Comparison of ENCODE assay signal across 8 mouse cellular contexts in the genomic region with DNA sequence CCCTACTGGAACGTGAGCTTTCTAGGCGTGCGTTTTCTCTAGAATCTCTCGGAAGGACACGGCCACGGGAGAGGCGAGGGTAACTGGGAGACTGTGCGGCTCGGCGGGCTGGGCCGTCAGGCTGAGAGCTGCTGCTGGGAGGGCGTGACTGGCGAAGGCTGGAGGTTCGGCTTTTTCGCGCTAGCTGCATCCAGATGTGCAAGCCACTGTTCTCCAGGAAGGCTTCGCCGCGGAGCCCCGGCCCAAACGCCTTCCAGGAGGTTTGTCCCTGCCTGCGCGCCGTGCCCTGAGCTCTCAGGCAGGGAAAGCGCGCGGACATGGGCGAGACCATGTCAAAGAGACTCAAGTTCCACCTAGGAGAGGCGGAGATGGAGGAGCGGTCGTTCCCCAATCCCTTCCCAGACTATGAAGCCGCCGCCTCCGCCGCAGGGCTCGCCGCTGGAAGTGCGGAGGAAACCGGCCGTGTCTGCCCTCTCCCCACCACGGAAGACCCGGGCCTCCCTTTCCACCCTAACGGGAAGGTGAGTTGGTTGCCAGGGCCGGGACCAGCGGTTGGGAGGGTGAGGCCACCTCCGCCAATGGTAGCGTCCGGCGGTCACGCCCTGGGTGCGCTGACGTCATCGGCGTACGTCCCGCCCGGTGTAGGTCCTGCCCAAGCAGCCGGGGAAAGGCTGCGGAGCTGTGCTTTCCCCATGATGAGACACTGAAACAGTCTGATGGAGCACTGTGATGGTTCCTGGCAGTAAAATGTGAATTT. TPM values are rescaled to one million over a fixed set of nuclear protein-coding genes. Genes with fewer than 3 reads are reported as not detected.
DNase-seq lines count a peak whose midpoint lies in the region; ATAC-seq lines count a peak whose summit lies in the region.

No protein-coding gene starts in this region.

- H3K9ac ChIP-seq in heart, embryonic 13.5 days: peak overlapping the region; percentile 94
- peak overlapping the region; percentile 86 for H3K9ac ChIP-seq in liver, embryonic 12.5 days
- peak overlapping the region; percentile 90 for H3K9ac ChIP-seq in stomach, embryonic 15.5 days

- no peaks in the 10 kb centered on the region for H3K4me1 ChIP-seq in brown adipose tissue, adult 24 weeks (ENCODE audit: control insufficient read depth, insufficient read depth, insufficient read length, low read length)
- peaks cover 13% of the 10 kb centered on the region for H3K4me1 ChIP-seq in heart, embryonic 13.5 days
- peaks cover 27% of the 10 kb centered on the region for H3K4me1 ChIP-seq in liver, embryonic 12.5 days
- peaks cover 4% of the 10 kb centered on the region; the same call in 1 of the 2 replicates for H3K4me1 ChIP-seq in stomach, embryonic 15.5 days

- WGBS in heart, embryonic 13.5 days: under 1% methylated on average over 58 of the region's 59 CpGs
- under 1% methylated on average over 59 of the region's 59 CpGs for WGBS in liver, embryonic 12.5 days (ENCODE audit: insufficient replicate concordance)
- WGBS in stomach, embryonic 15.5 days: under 1% methylated on average over 59 of the region's 59 CpGs

- no peaks in the 10 kb centered on the region for H3K36me3 ChIP-seq in heart, embryonic 13.5 days
- H3K36me3 ChIP-seq in liver, embryonic 12.5 days: no peaks in the 10 kb centered on the region
- no peaks in the 10 kb centered on the region for H3K36me3 ChIP-seq in stomach, embryonic 15.5 days

- peak; percentile 97 for DNase-seq in CD4-positive, CD25-positive, alpha-beta regulatory T cell, adult 2 months (ENCODE audit: low read depth, low spot score)
- DNase-seq in fat pad, adult 2 months (ENCODE audit: extremely low read depth, low read depth, low spot score): peak; percentile 43
- DNase-seq in kidney, postnatal 10 days: peak; percentile 98
- peak; percentile 92 to 94 for DNase-seq in natural killer cell, adult 2 months (ENCODE audit: low spot score in 2 of 2)

- peak overlapping the region; percentile 96 for H3K4me3 ChIP-seq in brown adipose tissue, adult 24 weeks (ENCODE audit: insufficient read depth, low read depth, low read length)
- H3K4me3 ChIP-seq in heart, embryonic 13.5 days: peak overlapping the region; percentile 87
- H3K4me3 ChIP-seq in liver, embryonic 12.5 days: peak overlapping the region; percentile 81
- H3K4me3 ChIP-seq in stomach, embryonic 15.5 days (replicated peaks): peak overlapping the region; percentile 83

- peak overlapping the region; percentile 82 for H3K4me2 ChIP-seq in heart, embryonic 13.5 days
- H3K4me2 ChIP-seq in liver, embryonic 12.5 days: peak overlapping the region; percentile 75
- H3K4me2 ChIP-seq in stomach, embryonic 15.5 days: peak overlapping the region; percentile 69

- ATAC-seq in heart, embryonic 13.5 days (ENCODE audit: extremely low read depth, insufficient number of reproducible peaks, low FRiP score, low TSS enrichment): peak; percentile 99
- ATAC-seq in liver, embryonic 12.5 days: peak; percentile 99
- peak; percentile 100 for ATAC-seq in stomach, embryonic 15.5 days (ENCODE audit: insufficient read depth, low FRiP score, low read depth)

- peak overlapping the region; percentile 98 for H3K27ac ChIP-seq in brown adipose tissue, adult 24 weeks (replicated peaks; ENCODE audit: low read depth, low read length)
- peak overlapping the region; percentile 98 for H3K27ac ChIP-seq in heart, embryonic 13.5 days (replicated peaks)
- peak overlapping the region; percentile 90 for H3K27ac ChIP-seq in liver, embryonic 12.5 days
- peak overlapping the region; percentile 97 for H3K27ac ChIP-seq in stomach, embryonic 15.5 days

- no peaks in the 10 kb centered on the region for H3K9me3 ChIP-seq in heart, embryonic 13.5 days
- H3K9me3 ChIP-seq in liver, embryonic 12.5 days (replicated peaks): no peaks in the 10 kb centered on the region
- H3K9me3 ChIP-seq in stomach, embryonic 15.5 days: no peaks in the 10 kb centered on the region

- no peaks in the 10 kb centered on the region for H3K27me3 ChIP-seq in heart, embryonic 13.5 days (replicated peaks)
- H3K27me3 ChIP-seq in liver, embryonic 12.5 days (replicated peaks): no peaks in the 10 kb centered on the region
- H3K27me3 ChIP-seq in stomach, embryonic 15.5 days (replicated peaks): no peaks in the 10 kb centered on the region

RNA-seq across cellular contexts. Expression of a gene that starts 0.6 kb away (rescaled TPM):
- 13.5 and 13.6 TPM in 2 replicates for polyA plus RNA-seq in brown adipose tissue, adult 24 weeks (2012; ENCODE audit: insufficient read depth, insufficient read length, missing spikeins)
- polyA plus RNA-seq in heart, embryonic 13.5 days (2015; fragmentation: Nextera tagmentation; extraction: Ambion mirVana): 16.9 and 19.4 TPM in 2 replicates
- 17.1 and 18.7 TPM in 2 replicates for polyA plus RNA-seq in liver, embryonic 12.5 days (2016; fragmentation: Nextera tagmentation; extraction: Ambion mirVana)
- polyA plus RNA-seq in stomach, embryonic 15.5 days (2015; fragmentation: Nextera tagmentation; extraction: Ambion mirVana): 19.5 and 21.6 TPM in 2 replicates

RNA-seq across cellular contexts. Expression of a gene that starts 11.0 kb away (rescaled TPM):
- polyA plus RNA-seq in brown adipose tissue, adult 24 weeks (2012; ENCODE audit: insufficient read depth, insufficient read length, missing spikeins): 55.3 and 70.3 TPM in 2 replicates
- 25.2 and 28.0 TPM in 2 replicates for polyA plus RNA-seq in heart, embryonic 13.5 days (2015; fragmentation: Nextera tagmentation; extraction: Ambion mirVana)
- 8.7 and 9.1 TPM in 2 replicates for polyA plus RNA-seq in liver, embryonic 12.5 days (2016; fragmentation: Nextera tagmentation; extraction: Ambion mirVana)
- polyA plus RNA-seq in stomach, embryonic 15.5 days (2015; fragmentation: Nextera tagmentation; extraction: Ambion mirVana): 18.1 and 18.2 TPM in 2 replicates

Comparison
In these comparisons a context has a peak if more than half of its experiments do, and no peak if none do; other contexts are left out.
1. Peak in every context shown above with its lines: DNase-seq, ATAC-seq, H3K4me3 ChIP-seq and H3K27ac ChIP-seq.
2. DNase-seq: peak in every context shown above with its lines; median percentile 98 in kidney, postnatal 10 days; 97 in CD4-positive, CD25-positive, alpha-beta regulatory T cell, adult 2 months; 93 in natural killer cell, adult 2 months; 43 in fat pad, adult 2 months.